Mouse (Mus musculus) cerebellum, adult 2 months (tissue): ENCODE data around the gene Amotl1.

Experiments used
- CTCF ChIP-seq: fragments of 200-500 bp; IDR thresholded peaks from 2 replicates; pipeline ENCODE4 v1.5.1; 2011; ENCODE audit warnings: low read depth, mild to moderate bottlenecking, control low read depth, low read length, moderate library complexity, borderline replicate concordance; ENCODE audit not compliant: insufficient read depth
- POLR2A ChIP-seq: fragments of 200-500 bp; IDR thresholded peaks from 2 replicates; pipeline ENCODE4 v1.6.1; 2011; ENCODE audit warnings: low read length, control low read depth, borderline replicate concordance; ENCODE audit not compliant: insufficient read depth

DNA sequence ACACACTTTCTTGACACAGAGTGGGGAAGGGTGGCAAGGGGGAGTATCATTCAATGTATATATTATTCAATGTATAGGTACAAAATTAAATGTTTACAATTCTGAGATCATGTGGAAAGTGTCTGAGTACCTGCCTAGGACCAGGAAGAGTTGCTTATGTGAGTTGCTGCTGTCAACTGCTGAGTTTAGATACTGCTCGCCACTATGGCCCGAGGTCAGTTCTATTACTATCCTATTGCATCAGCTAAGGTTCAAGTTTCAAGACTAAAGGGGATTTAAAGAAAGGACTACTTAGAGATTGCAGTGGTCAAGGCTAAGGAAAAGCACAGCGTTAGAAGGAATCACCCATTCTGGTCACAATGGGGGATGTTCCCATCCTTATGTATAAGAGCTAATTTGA, 18.9 kb downstream of the Amotl1 start:
- TF ChIP-seq CTCF = no peak
- no peak for TF ChIP-seq POLR2A
